Mouse (Mus musculus) spleen, adult 2 months (tissue): ENCODE data around the gene Grin1.

Experiments used
- CTCF ChIP-seq: fragments of 200-500 bp; IDR thresholded peaks from 2 replicates; pipeline ENCODE4 v1.5.1; 2011; ENCODE audit warnings: mild to moderate bottlenecking, inconsistent platforms; ENCODE audit not compliant: insufficient read depth, insufficient read length, insufficient replicate concordance; ENCODE audit errors: extremely low read depth
- POLR2A ChIP-seq: fragments of 200-500 bp; IDR thresholded peaks from 2 replicates; pipeline ENCODE4 v1.6.1; 2011; ENCODE audit warnings: low read depth, low read length, inconsistent platforms

GRCm38 (mm10) chr2:25359848-25360247, 40.9 kb upstream of the Grin1 start:
- TF ChIP-seq CTCF (no peak), POLR2A (no peak)
